Mouse (Mus musculus) ES-Bruce4 (cell line): ENCODE measurements around the gene Depdc1b.

Experiments used
- CTCF ChIP-seq: IDR thresholded peaks from one replicate; pipeline ENCODE4 v1.8.1; 2011; ENCODE audit warnings: low read depth, low read length
- POLR2A ChIP-seq: IDR thresholded peaks from one replicate; pipeline ENCODE4 v1.8.1; 2011; ENCODE audit warnings: low read length; ENCODE audit not compliant: insufficient read depth

GRCm38 (mm10) chr13:108354804-108355552, 38.8 kb downstream of the Depdc1b start:
- TF ChIP-seq CTCF, result no peak
- TF ChIP-seq POLR2A, result no peak
